Mouse (Mus musculus) limb, embryonic 11.5 days (tissue): ENCODE measurements around the gene Cyp26a1. TPM values are rescaled to one million over a fixed set of nuclear protein-coding genes. Genes with fewer than 3 reads are reported as not detected.

Experiments used
- ATAC-seq: fragments of 200-750 bp; cut with Nextera tagmentation; 2 replicates; pipeline ENCODE4 v1.8.0; 2017; ENCODE audit warnings: low read depth; ENCODE audit not compliant: insufficient number of reproducible peaks, low FRiP score, low TSS enrichment
- DNase-seq: peaks from one replicate; pipeline ENCODE4 v3.0.0-alpha.2; 2015; ENCODE audit warnings: low spot score
- H3K27ac ChIP-seq: fragments of 300-500 bp; sonication (generic); replicated peaks from 2 replicates; pipeline ENCODE4 v1.5.1; 2014; ENCODE audit warnings: low read depth, mild to moderate bottlenecking, low read length
- H3K27me3 ChIP-seq: fragments of 300-500 bp; sonication (generic); 2 replicates; pipeline ENCODE4 v1.6.1; 2014; ENCODE audit warnings: mild to moderate bottlenecking, low read length, mixed read lengths; ENCODE audit not compliant: control insufficient read depth, insufficient read depth
- H3K36me3 ChIP-seq: fragments of 300-500 bp; sonication (generic); 2 replicates; pipeline ENCODE4 v1.6.1; 2014; ENCODE audit warnings: mild to moderate bottlenecking, low read length, moderate library complexity, mixed read lengths; ENCODE audit not compliant: control insufficient read depth, insufficient read depth
- H3K4me1 ChIP-seq: fragments of 300-500 bp; sonication (generic); 2 replicates; pipeline ENCODE4 v1.6.1; 2014; ENCODE audit warnings: low read length, mixed read lengths; ENCODE audit not compliant: control insufficient read depth, insufficient read depth
- H3K4me2 ChIP-seq: fragments of 300-500 bp; sonication (generic); 2 replicates; pipeline ENCODE4 v1.6.1; 2014; ENCODE audit warnings: low read depth, mild to moderate bottlenecking, moderate library complexity; ENCODE audit not compliant: severe bottlenecking
- H3K4me3 ChIP-seq: fragments of 300-500 bp; sonication (generic); 2 replicates; pipeline ENCODE4 v1.5.1; 2014; ENCODE audit warnings: low read depth, low read length
- H3K9ac ChIP-seq: fragments of 300-500 bp; sonication (generic); 2 replicates; pipeline ENCODE4 v1.6.1; 2014; ENCODE audit warnings: mild to moderate bottlenecking, low read length
- H3K9me3 ChIP-seq: fragments of 300-500 bp; sonication (generic); 2 replicates; pipeline ENCODE4 v1.6.1; 2016; ENCODE audit warnings: low read length; ENCODE audit not compliant: control insufficient read depth
- WGBS: fragments of 180-500 bp; shearing (Covaris S2); extraction: QIAGEN DNeasy Blood & Tissue Kit; methylation state at CpG from one replicate; pipeline ENCODE4 v1.1.7; 2014; 5-methylcytosine and 5-hydroxymethylcytosine counted together
- polyA plus RNA-seq: library from polyadenylated mRNA; unstranded; fragments of >200 nt; fragmentation: Nextera tagmentation; extraction: Ambion mirVana; gene quantifications from 2 replicates; pipeline ENCODE4 v1.2.1, GENCODE M21; 2014

Cyp26a1 gene
- polyA plus RNA-seq, 1 experiment from 2014 or later: 5.0 TPM

DNA sequence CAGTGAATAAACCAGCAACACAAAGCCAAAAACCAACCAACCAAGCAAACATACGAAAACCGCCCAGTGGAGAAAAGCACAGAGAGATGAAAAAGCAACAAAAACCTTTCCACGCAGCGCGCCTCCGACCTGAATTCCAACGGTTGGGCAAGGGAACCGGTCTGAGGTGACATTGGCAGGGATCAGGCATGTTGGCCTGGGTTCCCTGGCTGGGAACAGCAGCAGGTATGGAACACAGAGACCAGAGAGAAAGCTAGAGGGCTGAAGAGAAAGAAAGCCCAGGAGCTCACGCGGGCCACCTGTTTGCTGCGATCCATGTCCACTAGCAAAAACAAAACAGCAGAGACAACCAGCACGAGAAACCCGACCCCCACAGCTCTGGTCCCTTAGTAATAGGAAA, 2.5 kb upstream of the Cyp26a1 start:
- WGBS: 30% methylated on average over 13 of the region's 13 CpGs
- no peak overlapping the region for H3K4me2 ChIP-seq
- no peaks in the 10 kb centered on the region for H3K9me3 ChIP-seq
- ATAC-seq (no peak), DNase-seq (no peak)
- peaks cover 18% of the 10 kb centered on the region for H3K4me1 ChIP-seq
- no peak overlapping the region for H3K9ac ChIP-seq
- peaks cover 100% of the 10 kb centered on the region for H3K27me3 ChIP-seq
- no peak overlapping the region for H3K27ac ChIP-seq
- no peaks in the 10 kb centered on the region for H3K36me3 ChIP-seq
- H3K4me3 ChIP-seq: no peak overlapping the region

DNA sequence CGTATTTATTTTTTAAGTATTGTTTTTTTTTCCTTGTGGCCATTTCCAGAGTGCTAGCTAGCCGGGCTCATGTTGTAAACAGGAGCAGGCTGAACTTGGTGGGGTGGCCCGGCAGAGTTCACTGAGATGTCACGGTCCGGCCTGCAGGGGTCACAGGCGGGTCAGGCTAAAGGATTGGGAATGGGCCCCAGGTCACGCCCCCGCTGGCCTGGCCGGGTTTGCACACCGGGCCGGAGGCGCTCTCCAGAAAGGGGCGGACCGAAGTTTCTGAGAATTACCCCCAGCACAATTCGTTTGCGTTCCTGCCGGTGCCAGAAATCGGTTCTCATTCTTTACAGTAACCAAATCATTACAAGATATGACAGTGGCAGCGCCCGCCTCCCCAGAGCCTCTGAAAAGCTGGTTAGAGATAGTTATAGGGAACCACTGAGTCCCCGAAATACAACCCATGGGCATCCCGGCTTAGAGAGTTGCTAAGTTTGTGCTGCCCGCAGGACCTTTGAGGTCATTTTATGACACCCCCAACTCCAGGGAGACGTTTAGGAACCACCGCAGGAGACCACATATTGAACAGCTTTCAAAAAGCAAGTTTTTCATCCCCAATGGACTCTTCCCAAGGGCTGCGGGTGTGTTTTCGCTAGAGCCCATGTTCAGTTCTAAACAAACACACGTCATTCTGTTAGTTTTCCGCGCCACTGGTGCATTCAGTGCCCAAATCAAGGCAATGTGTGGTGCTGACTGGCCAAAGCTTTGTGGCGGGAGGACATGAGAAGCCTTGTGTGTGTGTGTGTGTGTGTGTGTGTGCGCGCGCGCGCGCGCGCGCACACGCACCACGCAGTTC, 1.6 kb upstream of the Cyp26a1 start:
- Histone ChIP-seq H3K36me3 (no peaks in the 10 kb centered on the region), H3K27ac (no peak overlapping the region), H3K4me2 (peak overlapping the region; percentile 29; the same call in 1 of the 2 replicates), H3K4me1 (peaks cover 14% of the 10 kb centered on the region), H3K4me3 (peak overlapping the region; percentile 12; the same call in 1 of the 2 replicates), H3K27me3 (peaks cover 99% of the 10 kb centered on the region), H3K9ac (no peak overlapping the region), H3K9me3 (no peaks in the 10 kb centered on the region)
- ATAC-seq: no peak
- DNase-seq: peak; percentile 47
- WGBS: 2% methylated on average over 42 of the region's 42 CpGs

DNA sequence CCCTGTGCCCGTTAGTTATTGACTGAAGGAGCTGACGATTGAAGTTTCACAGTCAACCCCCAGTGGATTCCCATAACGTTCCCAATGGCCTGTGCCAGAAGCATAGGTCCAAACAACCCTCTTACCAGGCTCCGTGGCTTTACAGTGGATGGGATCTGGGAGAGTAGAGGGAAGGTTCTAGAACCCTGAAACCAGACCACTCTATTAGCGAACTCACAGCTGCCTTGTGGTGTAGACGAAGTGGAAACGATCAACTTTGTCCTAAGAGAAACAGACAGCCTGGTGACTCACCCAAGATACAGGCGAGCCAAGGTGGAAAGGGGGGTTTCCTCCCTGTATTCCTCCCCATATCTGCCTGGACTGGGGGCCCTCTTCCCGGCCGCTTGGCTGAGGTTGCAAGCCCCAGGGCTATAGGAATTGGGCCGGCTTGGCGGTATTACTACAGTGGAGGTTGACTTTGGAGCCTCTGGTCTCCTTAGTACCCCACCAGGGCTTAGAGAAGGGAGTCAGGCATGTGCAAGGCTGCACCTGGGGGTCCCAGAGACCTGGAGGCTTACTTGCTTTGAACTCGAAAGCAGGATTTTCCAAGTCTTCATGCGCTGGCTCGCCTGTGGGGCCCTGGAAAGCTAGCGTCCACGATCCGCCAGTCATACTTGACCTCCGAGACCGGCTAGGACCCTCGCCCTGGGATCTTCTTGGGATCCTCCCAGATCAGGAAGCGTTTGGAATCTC, 829 bp upstream of the Cyp26a1 start:
- H3K36me3 ChIP-seq: no peaks in the 10 kb centered on the region
- ATAC-seq (no peak), DNase-seq (peak; percentile 54)
- no peaks in the 10 kb centered on the region for H3K9me3 ChIP-seq
- peak overlapping the region; percentile 50 for H3K4me2 ChIP-seq
- WGBS: 3% methylated on average over 22 of the region's 22 CpGs
- H3K27me3 ChIP-seq: peaks cover 96% of the 10 kb centered on the region
- no peak overlapping the region for H3K9ac ChIP-seq
- H3K4me1 ChIP-seq: peaks cover 14% of the 10 kb centered on the region; the same call in 1 of the 2 replicates
- H3K27ac ChIP-seq: no peak overlapping the region
- H3K4me3 ChIP-seq: 0 out of 2 replicates have a peak overlapping the region, but pooled peaks have one; percentile 12

DNA sequence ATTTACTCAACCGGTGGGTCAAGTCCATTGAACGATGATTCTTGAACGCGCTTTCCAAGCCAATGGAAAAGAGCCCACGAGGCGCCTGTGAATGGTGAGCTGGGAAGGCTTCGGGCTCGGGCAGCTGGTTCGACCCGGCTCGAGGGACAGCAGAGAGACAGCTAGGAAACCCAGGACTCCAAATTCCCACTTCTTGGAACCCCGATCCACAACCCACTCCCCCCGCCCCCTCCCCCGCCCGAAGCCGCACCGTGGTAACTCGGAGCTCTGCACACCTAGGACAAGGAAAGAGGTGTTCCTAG, 312 bp upstream of the Cyp26a1 start:
- DNase-seq: peak; percentile 53

DNA sequence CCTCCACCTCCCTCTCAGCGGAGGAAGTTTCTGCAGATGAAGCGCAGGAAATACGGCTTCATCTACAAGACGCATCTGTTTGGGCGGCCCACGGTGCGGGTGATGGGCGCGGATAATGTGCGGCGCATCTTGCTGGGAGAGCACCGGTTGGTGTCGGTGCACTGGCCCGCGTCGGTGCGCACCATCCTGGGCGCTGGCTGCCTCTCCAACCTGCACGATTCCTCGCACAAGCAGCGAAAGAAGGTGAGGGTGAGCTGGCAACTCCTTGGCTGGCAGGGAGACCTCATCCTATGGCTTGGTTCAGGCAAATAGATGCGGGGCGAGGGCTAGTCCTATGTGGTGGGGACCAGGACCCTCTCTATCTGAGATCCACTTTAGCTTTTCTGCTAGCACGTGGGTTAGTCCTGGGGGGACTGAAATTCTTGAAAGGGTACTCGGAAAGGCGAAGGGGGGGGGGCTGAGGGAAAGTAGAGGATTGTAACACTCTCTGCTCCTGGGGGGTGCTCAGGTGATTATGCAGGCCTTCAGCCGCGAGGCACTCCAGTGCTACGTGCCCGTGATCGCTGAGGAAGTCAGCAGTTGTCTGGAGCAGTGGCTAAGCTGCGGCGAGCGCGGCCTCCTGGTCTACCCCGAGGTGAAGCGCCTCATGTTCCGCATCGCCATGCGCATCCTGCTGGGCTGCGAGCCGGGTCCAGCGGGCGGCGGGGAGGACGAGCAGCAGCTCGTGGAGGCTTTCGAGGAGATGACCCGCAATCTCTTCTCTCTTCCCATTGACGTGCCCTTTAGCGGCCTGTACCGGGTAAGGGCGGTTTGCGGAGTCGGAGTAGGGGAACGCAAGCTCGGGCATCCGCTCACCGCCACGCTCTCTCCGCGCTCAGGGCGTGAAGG, 919 bp downstream of the Cyp26a1 start:
- peaks cover 93% of the 10 kb centered on the region for H3K27me3 ChIP-seq
- H3K27ac ChIP-seq: no peak overlapping the region
- peak overlapping the region; percentile 50 for H3K4me2 ChIP-seq
- H3K9me3 ChIP-seq: no peaks in the 10 kb centered on the region
- under 1% methylated on average over 63 of the region's 63 CpGs for WGBS
- no peak overlapping the region for H3K9ac ChIP-seq
- H3K36me3 ChIP-seq: no peaks in the 10 kb centered on the region
- H3K4me3 ChIP-seq: peak overlapping the region; percentile 26
- DNase-seq: peak; percentile 67
- H3K4me1 ChIP-seq: peaks cover 14% of the 10 kb centered on the region; the same call in 1 of the 2 replicates
- ATAC-seq: no peak

More for the DNA sequence above, 312 bp upstream of the Cyp26a1 start:
- peak overlapping the region; percentile 50 for H3K4me2 ChIP-seq
- H3K36me3 ChIP-seq: no peaks in the 10 kb centered on the region
- H3K9ac ChIP-seq: no peak overlapping the region
- no peak for ATAC-seq
- H3K9me3 ChIP-seq: no peaks in the 10 kb centered on the region
- H3K4me3 ChIP-seq: peak overlapping the region; percentile 26
- H3K27me3 ChIP-seq: peaks cover 96% of the 10 kb centered on the region
- no peak overlapping the region for H3K27ac ChIP-seq
- WGBS: under 1% methylated on average over 18 of the region's 18 CpGs
- peaks cover 14% of the 10 kb centered on the region; the same call in 1 of the 2 replicates for H3K4me1 ChIP-seq

DNA sequence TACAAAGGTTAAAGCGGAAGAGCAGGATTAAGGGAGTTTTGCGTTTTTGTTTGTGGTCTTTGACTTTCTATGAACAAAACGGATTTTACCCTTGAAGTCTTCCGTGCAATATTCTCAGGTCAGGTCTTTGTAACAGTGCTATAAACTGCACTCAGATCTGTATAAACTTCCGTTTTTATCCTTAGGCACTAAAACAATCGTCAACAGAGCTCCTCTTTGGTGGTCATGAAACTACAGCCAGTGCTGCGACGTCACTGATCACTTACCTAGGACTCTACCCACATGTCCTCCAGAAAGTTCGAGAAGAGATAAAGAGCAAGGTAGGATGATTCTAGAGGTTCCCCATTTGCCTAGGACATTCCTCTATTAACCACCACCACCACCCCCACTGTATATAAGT, 2.1 kb downstream of the Cyp26a1 start:
- Histone ChIP-seq H3K4me2 (no peak overlapping the region), H3K9ac (no peak overlapping the region), H3K4me3 (no peak overlapping the region), H3K27ac (no peak overlapping the region), H3K4me1 (peaks cover 14% of the 10 kb centered on the region; the same call in 1 of the 2 replicates), H3K9me3 (no peaks in the 10 kb centered on the region), H3K36me3 (no peaks in the 10 kb centered on the region), H3K27me3 (peaks cover 81% of the 10 kb centered on the region)
- 14% methylated on average over 9 of the region's 9 CpGs for WGBS
- DNase-seq (no peak), ATAC-seq (no peak)

DNA sequence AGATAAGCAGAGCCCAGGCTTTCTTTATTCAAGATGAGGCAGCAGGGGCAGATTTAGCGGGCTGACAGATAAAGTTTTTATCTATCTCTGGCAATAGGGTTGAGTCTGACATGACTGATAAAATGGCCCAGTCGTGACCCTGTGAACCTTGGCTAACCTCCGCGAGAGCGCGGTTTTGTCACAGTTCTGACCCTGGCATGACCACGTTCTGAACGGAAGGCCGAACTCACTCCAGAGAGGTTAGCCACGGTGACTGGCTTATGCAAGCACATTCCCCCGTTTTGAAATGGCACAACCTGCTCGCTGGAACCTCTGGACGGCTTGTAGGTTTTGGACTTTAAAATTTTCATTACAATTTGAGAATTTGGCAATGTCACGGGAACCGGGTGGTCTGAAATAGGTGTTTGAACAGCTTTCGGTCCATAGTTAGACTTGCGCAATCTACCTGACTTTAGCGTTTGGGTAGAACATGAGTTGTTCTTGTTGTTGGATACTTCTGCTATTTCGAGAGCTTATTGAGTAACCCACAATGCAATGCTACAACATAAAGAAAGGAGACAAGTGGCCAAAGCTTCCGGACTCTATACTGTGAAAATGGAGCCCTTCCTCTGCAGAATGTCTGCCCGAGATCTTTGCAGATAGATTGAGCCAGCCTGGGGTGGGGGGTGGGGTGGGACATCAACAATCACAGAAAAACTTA, 4.9 kb downstream of the Cyp26a1 start:
- ATAC-seq: no peak
- Histone ChIP-seq H3K4me2 (no peak overlapping the region), H3K4me3 (no peak overlapping the region), H3K9me3 (no peaks in the 10 kb centered on the region), H3K27ac (no peak overlapping the region), H3K4me1 (peaks cover 9% of the 10 kb centered on the region; the same call in 1 of the 2 replicates), H3K36me3 (no peaks in the 10 kb centered on the region), H3K27me3 (peaks cover 52% of the 10 kb centered on the region), H3K9ac (no peak overlapping the region)
- 61% methylated on average over 21 of the region's 21 CpGs for WGBS
- DNase-seq: no peak
